Mouse (Mus musculus) spleen, adult 12 weeks (tissue): ENCODE data around the gene Olfr589.
"Not testable (repeated sequence)": the region's sequence is repeated elsewhere in the genome, so short reads cannot be mapped to it uniquely, and the experiment has no call there.

Source experiments
- DNase-seq: peaks from one replicate; pipeline ENCODE4 v3.0.0; 2022; ENCODE audit warnings: low spot score

Olfr589 gene

DNA sequence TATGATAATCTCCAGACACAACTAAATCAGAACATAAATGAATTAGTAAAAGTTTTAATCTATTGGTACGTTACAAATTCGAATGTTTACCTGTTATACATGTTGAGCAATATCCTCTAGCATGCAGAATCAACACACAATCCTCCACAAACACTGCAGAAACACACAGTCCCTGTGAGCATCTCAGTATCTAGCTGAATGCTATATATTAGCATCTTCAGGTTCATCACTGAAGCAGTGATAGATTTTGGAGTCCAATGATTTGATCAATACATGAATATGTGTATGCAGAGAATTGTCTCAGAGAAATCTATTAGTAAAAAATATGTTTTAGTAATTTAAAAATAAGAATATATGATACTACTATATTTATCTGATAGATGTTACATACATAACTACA lies at the start of gene Olfr589:
TSS of gene Olfr589 (minus strand) at position 101 of the 400 bp plus-strand sequence.
- no peak for DNase-seq

DNA sequence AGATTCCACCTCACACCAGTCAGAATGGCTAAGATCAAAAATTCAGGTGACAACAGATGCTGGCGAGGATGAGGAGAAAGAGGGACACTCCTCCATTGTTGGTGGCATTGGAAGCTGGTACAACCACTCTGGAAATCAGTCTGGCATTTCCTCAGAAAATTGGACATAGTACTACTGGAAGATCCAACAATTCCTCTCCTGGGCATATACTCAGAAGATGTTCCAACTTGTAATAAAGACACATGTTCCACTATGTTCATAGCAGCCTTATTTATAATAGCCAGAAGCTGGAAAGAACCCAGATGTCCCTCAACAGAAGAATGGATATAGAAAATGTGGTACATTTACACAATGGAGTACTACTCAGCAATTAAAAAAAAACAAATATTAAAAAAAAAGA lies 28.3 kb upstream of the Olfr589 start, which contains the start of gene Olfr592:
TSS of gene Olfr592 (plus strand) at position 301 of the 400 bp plus-strand sequence.
- not testable (repeated sequence) for DNase-seq

- no peak for DNase-seq
Observed at GRCm38 (mm10) chr7:103178240-103178639, 22.1 kb upstream of the Olfr589 start, which contains the start of gene Olfr591. Olfr591 (minus strand) TSS chr7:103178340.

DNA sequence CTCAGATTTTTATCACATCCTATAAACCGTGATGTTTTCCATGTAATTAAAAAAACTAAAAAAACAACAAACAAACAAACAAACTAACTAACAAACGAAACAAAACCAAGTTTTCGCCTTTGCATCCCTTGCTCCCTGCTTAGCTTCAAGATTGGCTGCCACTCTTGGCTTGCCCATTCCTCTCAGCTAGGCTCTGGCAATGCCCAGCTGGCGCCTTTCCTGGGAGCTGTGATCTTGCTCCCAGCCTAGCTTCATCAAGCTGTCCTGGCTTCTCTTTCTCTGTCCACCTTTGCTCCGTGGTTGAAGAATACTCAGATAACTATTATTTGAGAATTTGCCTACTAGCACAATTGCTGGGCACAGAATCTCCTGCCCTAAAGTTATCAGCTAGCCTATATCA lies 13.5 kb upstream of the Olfr589 start:
- DNase-seq, result no peak

- no peak for DNase-seq
Observed at GRCm38 (mm10) chr7:103140579-103140978, 15.6 kb downstream of the Olfr589 start, which contains the start of gene Olfr588-ps1. Olfr588-ps1 (plus strand) TSS chr7:103140879.

DNA sequence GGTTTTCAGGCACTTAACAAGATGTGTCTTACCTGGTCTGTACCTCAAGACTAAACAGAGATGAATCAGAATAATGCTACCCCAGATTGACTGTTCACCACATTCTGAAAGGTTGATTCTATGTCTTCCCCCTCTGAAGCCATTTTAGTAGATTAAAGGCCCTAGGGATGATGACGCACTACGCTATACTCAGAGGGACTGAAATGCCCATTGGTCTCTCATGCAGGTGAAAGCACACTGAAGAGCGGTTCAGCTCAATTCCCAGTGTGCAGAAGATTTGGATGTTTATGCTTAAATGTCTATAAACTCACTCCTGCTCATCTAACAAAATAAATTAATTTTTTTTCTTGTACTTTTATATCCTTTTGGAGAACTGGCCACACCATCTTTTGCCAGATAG lies 30.6 kb downstream of the Olfr589 start, which contains the start of gene Olfr586:
TSS of gene Olfr586 (minus strand) at position 101 of the 400 bp plus-strand sequence.
- no peak for DNase-seq

DNA sequence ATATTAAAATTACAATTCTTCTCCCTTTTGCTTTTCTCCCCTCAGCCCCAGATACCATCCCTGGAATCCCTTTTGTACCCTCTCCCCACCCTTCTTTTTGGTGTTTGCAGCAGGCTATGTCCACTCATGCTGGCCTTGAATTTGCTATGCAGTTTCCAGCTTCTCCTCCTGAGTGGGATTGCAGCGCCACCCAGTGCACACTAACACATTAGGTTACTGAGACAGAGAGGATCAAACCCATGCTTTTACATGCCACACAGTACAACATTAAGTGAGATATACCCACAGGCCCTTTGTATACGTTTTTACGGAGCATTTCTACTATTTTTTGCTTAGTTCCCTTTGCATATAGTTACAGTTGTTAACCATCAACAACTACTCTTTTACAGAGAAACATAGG lies 36.8 kb downstream of the Olfr589 start:
- no peak for DNase-seq
